Mouse (Mus musculus) kidney, embryonic 16.5 days (tissue): ENCODE data around the gene Ncapd3. TPM values are rescaled to one million over a fixed set of nuclear protein-coding genes. Genes with fewer than 3 reads are reported as not detected.
A peak's percentile ranks its signal among the peaks of the same experiment; 100 is the strongest.

Experiments
- ATAC-seq: fragments of 200-750 bp; cut with Nextera tagmentation; 2 replicates; pipeline ENCODE4 v1.8.0; 2017; ENCODE audit warnings: moderate TSS enrichment; ENCODE audit not compliant: low FRiP score, low TSS enrichment
- H3K27ac ChIP-seq: fragments of 300-500 bp; sonication (generic); 2 replicates; pipeline ENCODE4 v1.5.1; 2014; ENCODE audit warnings: low read length
- H3K27me3 ChIP-seq: fragments of 300-500 bp; sonication (generic); 2 replicates; pipeline ENCODE4 v1.6.1; 2014; ENCODE audit warnings: low read length, control low read depth, mixed read lengths; ENCODE audit not compliant: insufficient read depth
- H3K36me3 ChIP-seq: fragments of 300-500 bp; sonication (generic); 2 replicates; pipeline ENCODE4 v1.6.1; 2014; ENCODE audit warnings: low read length, control low read depth, mixed read lengths; ENCODE audit not compliant: insufficient read depth
- H3K4me1 ChIP-seq: fragments of 300-500 bp; sonication (generic); 2 replicates; pipeline ENCODE4 v1.6.1; 2014; ENCODE audit warnings: low read length, control low read depth, mixed read lengths; ENCODE audit not compliant: insufficient read depth
- H3K4me2 ChIP-seq: fragments of 300-500 bp; sonication (generic); replicated peaks from 2 replicates; pipeline ENCODE4 v1.6.1; 2014; ENCODE audit warnings: low read depth, low read length
- H3K4me3 ChIP-seq: fragments of 300-500 bp; sonication (generic); 2 replicates; pipeline ENCODE4 v1.5.1; 2014; ENCODE audit warnings: mild to moderate bottlenecking, low read length
- H3K9ac ChIP-seq: fragments of 300-500 bp; sonication (generic); replicated peaks from 2 replicates; pipeline ENCODE4 v1.6.1; 2014; ENCODE audit warnings: low read length
- H3K9me3 ChIP-seq: fragments of 300-500 bp; sonication (generic); 2 replicates; pipeline ENCODE4 v1.6.1; 2016; ENCODE audit warnings: low read length, control low read depth
- WGBS: fragments of 180-500 bp; shearing (Covaris S2); extraction: QIAGEN DNeasy Blood & Tissue Kit; methylation state at CpG from one replicate; pipeline ENCODE4 v1.1.7; 2014; 5-methylcytosine and 5-hydroxymethylcytosine counted together
- polyA plus RNA-seq: library from polyadenylated mRNA; unstranded; fragments of >200 nt; fragmentation: Nextera tagmentation; extraction: Ambion mirVana; gene quantifications from 2 replicates; pipeline ENCODE4 v1.2.1, GENCODE M21; 2015

Ncapd3 gene
- polyA plus RNA-seq, 1 experiment from 2014 or later: 32.2 TPM

- peak; percentile 78 for ATAC-seq
- H3K4me1 ChIP-seq: peaks cover 6% of the 10 kb centered on the region; the same call in 1 of the 2 replicates
- H3K27ac ChIP-seq: peak overlapping the region; percentile 67
These were observed 79.8 kb downstream of the Ncapd3 start for GRCm38 (mm10) chr9:27109533-27110514.

GRCm38 (mm10) chr9:27110681-27111080, 80.7 kb downstream of the Ncapd3 start:
- no peak for ATAC-seq
- no peak overlapping the region for H3K9ac ChIP-seq
- no peak overlapping the region for H3K4me3 ChIP-seq
- H3K27ac ChIP-seq: peak overlapping the region; percentile 71; the same call in 1 of the 2 replicates
- no peaks in the 10 kb centered on the region for H3K27me3 ChIP-seq
- 59% methylated on average over 5 of the region's 5 CpGs for WGBS
- no peaks in the 10 kb centered on the region for H3K36me3 ChIP-seq
- no peaks in the 10 kb centered on the region for H3K9me3 ChIP-seq
- H3K4me2 ChIP-seq: no peak overlapping the region
- H3K4me1 ChIP-seq: peaks cover 6% of the 10 kb centered on the region; the same call in 1 of the 2 replicates

More at GRCm38 (mm10) chr9:27109533-27110514, 79.8 kb downstream of the Ncapd3 start:
- H3K4me2 ChIP-seq: no peak overlapping the region
- no peak overlapping the region for H3K4me3 ChIP-seq
- no peaks in the 10 kb centered on the region for H3K36me3 ChIP-seq
- no peaks in the 10 kb centered on the region for H3K27me3 ChIP-seq
- 68% methylated on average over 22 of the region's 22 CpGs for WGBS
- H3K9me3 ChIP-seq: no peaks in the 10 kb centered on the region
- no peak overlapping the region for H3K9ac ChIP-seq

GRCm38 (mm10) chr9:27111756-27112155, 81.8 kb downstream of the Ncapd3 start:
- Histone ChIP-seq H3K27ac (no peak overlapping the region), H3K4me1 (peaks cover 6% of the 10 kb centered on the region; the same call in 1 of the 2 replicates), H3K36me3 (no peaks in the 10 kb centered on the region), H3K9ac (no peak overlapping the region), H3K4me3 (no peak overlapping the region), H3K4me2 (no peak overlapping the region), H3K9me3 (no peaks in the 10 kb centered on the region), H3K27me3 (no peaks in the 10 kb centered on the region)
- no peak for ATAC-seq
- 77% methylated on average over 3 of the region's 3 CpGs for WGBS

GRCm38 (mm10) chr9:27121254-27121653, 91.3 kb downstream of the Ncapd3 start:
- no peaks in the 10 kb centered on the region for H3K27me3 ChIP-seq
- 84% methylated on average over 9 of the region's 9 CpGs for WGBS
- H3K36me3 ChIP-seq: no peaks in the 10 kb centered on the region
- H3K4me3 ChIP-seq: no peak overlapping the region
- H3K27ac ChIP-seq: no peak overlapping the region
- ATAC-seq: no peak
- H3K9ac ChIP-seq: no peak overlapping the region
- H3K4me2 ChIP-seq: no peak overlapping the region
- no peaks in the 10 kb centered on the region for H3K4me1 ChIP-seq
- H3K9me3 ChIP-seq: no peaks in the 10 kb centered on the region

- H3K4me3 ChIP-seq: no peak overlapping the region
- H3K9me3 ChIP-seq: no peaks in the 10 kb centered on the region
- no peaks in the 10 kb centered on the region for H3K36me3 ChIP-seq
- no peak for ATAC-seq
- no peaks in the 10 kb centered on the region for H3K4me1 ChIP-seq
- no peak overlapping the region for H3K9ac ChIP-seq
- WGBS: 96% methylated on average over 4 of the region's 4 CpGs
- H3K27ac ChIP-seq: no peak overlapping the region
- no peak overlapping the region for H3K4me2 ChIP-seq
- no peaks in the 10 kb centered on the region for H3K27me3 ChIP-seq
These were observed 92.1 kb downstream of the Ncapd3 start for GRCm38 (mm10) chr9:27122076-27122475.

- Histone ChIP-seq H3K4me3 (no peak overlapping the region), H3K36me3 (no peaks in the 10 kb centered on the region), H3K4me2 (no peak overlapping the region), H3K27ac (no peak overlapping the region), H3K9me3 (no peaks in the 10 kb centered on the region), H3K9ac (no peak overlapping the region), H3K27me3 (no peaks in the 10 kb centered on the region), H3K4me1 (0 out of 2 replicates have a peak, but pooled peaks cover under 1% of the 10 kb centered on the region)
- no peak for ATAC-seq
- 83% methylated on average over 4 of the region's 4 CpGs for WGBS
These were observed 93.0 kb downstream of the Ncapd3 start for GRCm38 (mm10) chr9:27122963-27123362.

- H3K27me3 ChIP-seq: no peaks in the 10 kb centered on the region
- no peaks in the 10 kb centered on the region for H3K36me3 ChIP-seq
- no peak for ATAC-seq
These were observed 94.0 kb downstream of the Ncapd3 start for GRCm38 (mm10) chr9:27123947-27124346.

GRCm38 (mm10) chr9:27125450-27125849, 95.5 kb downstream of the Ncapd3 start:
- Histone ChIP-seq H3K4me2 (no peak overlapping the region), H3K9me3 (no peaks in the 10 kb centered on the region), H3K4me3 (no peak overlapping the region), H3K36me3 (no peaks in the 10 kb centered on the region), H3K27me3 (no peaks in the 10 kb centered on the region), H3K4me1 (peaks cover 8% of the 10 kb centered on the region; the same call in 1 of the 2 replicates), H3K27ac (no peak overlapping the region), H3K9ac (no peak overlapping the region)
- 62% methylated on average over 6 of the region's 6 CpGs for WGBS
- ATAC-seq: no peak

More at GRCm38 (mm10) chr9:27123947-27124346, 94.0 kb downstream of the Ncapd3 start:
- Histone ChIP-seq H3K27ac (no peak overlapping the region), H3K4me1 (peaks cover 8% of the 10 kb centered on the region; the same call in 1 of the 2 replicates), H3K9ac (no peak overlapping the region), H3K4me2 (no peak overlapping the region), H3K9me3 (no peaks in the 10 kb centered on the region), H3K4me3 (no peak overlapping the region)
- 72% methylated on average over 2 of the region's 2 CpGs for WGBS

- peaks cover 8% of the 10 kb centered on the region; the same call in 1 of the 2 replicates for H3K4me1 ChIP-seq
- ATAC-seq: no peak
- H3K9me3 ChIP-seq: no peaks in the 10 kb centered on the region
- no peak overlapping the region for H3K9ac ChIP-seq
- no peaks in the 10 kb centered on the region for H3K27me3 ChIP-seq
- no peak overlapping the region for H3K4me2 ChIP-seq
- no peaks in the 10 kb centered on the region for H3K36me3 ChIP-seq
- 91% methylated on average over 6 of the region's 6 CpGs for WGBS
- no peak overlapping the region for H3K27ac ChIP-seq
- no peak overlapping the region for H3K4me3 ChIP-seq
These were observed 96.6 kb downstream of the Ncapd3 start for GRCm38 (mm10) chr9:27126543-27126942.

GRCm38 (mm10) chr9:27128629-27129028, 98.7 kb downstream of the Ncapd3 start:
- Histone ChIP-seq H3K4me3 (no peak overlapping the region), H3K9me3 (no peaks in the 10 kb centered on the region), H3K4me1 (peaks cover 8% of the 10 kb centered on the region; the same call in 1 of the 2 replicates), H3K9ac (no peak overlapping the region), H3K36me3 (no peaks in the 10 kb centered on the region), H3K4me2 (no peak overlapping the region), H3K27me3 (no peaks in the 10 kb centered on the region), H3K27ac (no peak overlapping the region)
- ATAC-seq: no peak
- 33% methylated on average over 4 of the region's 4 CpGs for WGBS
